Comparison of ENCODE assay signal across 14 mouse cellular contexts in genomic region chr2:121679711-121680110, GRCm38 (mm10).
A peak's percentile ranks its signal among the peaks of the same experiment; 100 is the strongest.
DNase-seq lines count a peak whose midpoint lies in the region; ATAC-seq and TF ChIP-seq lines count a peak whose summit lies in the region.
"Had no signal": no experiment of that assay in that cellular context is flagged by ENCODE, and none has a peak within 500 bp of the region (broad histone marks: within the 10 kb centered on the region; RNA-seq: fewer than 3 reads in every experiment).

No protein-coding gene starts in this region.

- in situ Hi-C loops in CH12.LX (cut with MboI; ENCODE audit: low pct_ligation_motif_present, low pct_unique_long_range_greater_than_20kb, low sequenced_read_pairs) = no loop called here

- peak; percentile 29 for DNase-seq in adrenal gland, adult 2 months
- DNase-seq in adrenal gland, adult 8-10 months = no peak
- DNase-seq in layer of hippocampus, adult 2 months (ENCODE audit: low spot score in 2 of 2) = no peak
- no peak for DNase-seq in layer of hippocampus, postnatal 10 days (ENCODE audit: low spot score in 2 of 2)
- peak; percentile 41 for DNase-seq in CH12.LX (ENCODE audit: extremely low read depth)
- no peak for DNase-seq in right cerebral cortex, postnatal 10 days (ENCODE audit: low spot score in 2 of 2)
- DNase-seq: B cell, adult 2 months; kidney, postnatal 14 days; layer of hippocampus, postnatal 36 days had no signal

- H3K36me3 ChIP-seq in CH12.LX (replicated peaks in 1 of 2; ENCODE audit: control insufficient read depth in 1 of 2, insufficient read depth in 1 of 2, low read length in 1 of 2) = no peaks in the 10 kb centered on the region
- H3K36me3 ChIP-seq: forebrain, embryonic 10.5 days had no signal

- H3K4me2 ChIP-seq in CH12.LX (ENCODE audit: insufficient read depth, low read depth, poor library complexity, severe bottlenecking) = no peak overlapping the region

- no peak for TF ChIP-seq POLR2A in CH12.LX (IDR thresholded peaks at IDR 0.05; ENCODE audit: low read depth, low read length)

- H3K9me3 ChIP-seq in CH12.LX (replicated peaks; ENCODE audit: low read length) = no peaks in the 10 kb centered on the region
- H3K9me3 ChIP-seq: forebrain, embryonic 10.5 days had no signal

- H3K27me3 ChIP-seq in CH12.LX (replicated peaks) = no peaks in the 10 kb centered on the region

- no peak for TF ChIP-seq EP300 in CH12.LX (IDR thresholded peaks at IDR 0.05; ENCODE audit: low read length)

- no peaks in the 10 kb centered on the region for H3K4me1 ChIP-seq in CH12.LX (ENCODE audit: control insufficient read depth in 1 of 2, insufficient read depth in 2 of 2)

- TF ChIP-seq CTCF in layer of hippocampus, adult 2 months (conservative IDR thresholded peaks at IDR 0.05) = peak; percentile 70
- TF ChIP-seq CTCF in CH12.LX (conservative IDR thresholded peaks at IDR 0.05 in 1 of 2, IDR thresholded peaks at IDR 0.05 in 1 of 2; ENCODE audit: low read depth in 2 of 2, low read length in 2 of 2) = peak; percentile 27 to 71; a peak in 2 of 4 replicates

- H3K4me3 ChIP-seq in layer of hippocampus, adult 2 months = no peak overlapping the region
- H3K4me3 ChIP-seq in CH12.LX (replicated peaks in 1 of 3; ENCODE audit: low read depth in 2 of 3, low read length in 2 of 3, poor library complexity in 1 of 3) = no peak overlapping the region
- H3K4me3 ChIP-seq: forebrain, embryonic 10.5 days had no signal

- H3K9ac ChIP-seq in CH12.LX (ENCODE audit: insufficient read depth, low read depth) = no peak overlapping the region

- TF ChIP-seq RAD21 in CH12.LX (IDR thresholded peaks at IDR 0.05; ENCODE audit: low read depth, low read length) = peak; percentile 58

- no peak overlapping the region for H3K27ac ChIP-seq in layer of hippocampus, adult 2 months
- no peak overlapping the region for H3K27ac ChIP-seq in CH12.LX (ENCODE audit: insufficient read depth, low read depth)
- H3K27ac ChIP-seq: forebrain, embryonic 10.5 days; macrophage had no signal

- dilution Hi-C loops in CH12.LX (cut with MboI; ENCODE audit: extremely low pct_ligation_motif_present, extremely low pct_unique_long_range_greater_than_20kb, low sequenced_read_pairs) = no loop called here

- 0 out of 2 replicates have a peak, but pooled peaks have one; percentile 47 for ATAC-seq in common myeloid progenitor, adult 5-6 weeks (replicated peaks; ENCODE audit: low read depth, poor library complexity, severe bottlenecking)
- ATAC-seq in frontal cortex, adult (ENCODE audit: low TSS enrichment) = no peak
- ATAC-seq: hindbrain, embryonic 16.5 days had no signal

- H3K79me2 ChIP-seq in CH12.LX (replicated peaks; ENCODE audit: control insufficient read depth, extremely low read depth, insufficient read depth, poor library complexity, severe bottlenecking) = no peaks in the 10 kb centered on the region

TF ChIP-seq in CH12.LX, 34 proteins besides CTCF, POLR2A, EP300 and RAD21:
- no peak for TF ChIP-seq ZNF384 (IDR thresholded peaks at IDR 0.05; ENCODE audit: low read depth, low read length)
- TF ChIP-seq ZC3H11A (IDR thresholded peaks at IDR 0.05; ENCODE audit: low read depth, low read length) = no peak; the same call in 1 of the 2 replicates
- TF ChIP-seq SMC3 (IDR thresholded peaks at IDR 0.05; ENCODE audit: low read depth, low read length) = peak; percentile 49
- TF ChIP-seq E2F4 (IDR thresholded peaks at IDR 0.05; ENCODE audit: insufficient replicate concordance, low read depth, low read length) = no peak
- no peak for TF ChIP-seq MXI1 (IDR thresholded peaks at IDR 0.05; ENCODE audit: low read depth, low read length)
- no peak for TF ChIP-seq NRF1 (IDR thresholded peaks at IDR 0.05; ENCODE audit: low read depth, low read length)

Comparison
In these comparisons a context has a peak if more than half of its experiments do, and no peak if none do; other contexts are left out.
1. DNase-seq: peak in adrenal gland, adult 2 months (single experiment) and CH12.LX (single experiment); none in adrenal gland, adult 8-10 months (single experiment), layer of hippocampus, adult 2 months (0 of 2), layer of hippocampus, postnatal 10 days (0 of 2) and right cerebral cortex, postnatal 10 days (0 of 2).